12 mouse cellular contexts compared by ENCODE assay signal in the genomic region with DNA sequence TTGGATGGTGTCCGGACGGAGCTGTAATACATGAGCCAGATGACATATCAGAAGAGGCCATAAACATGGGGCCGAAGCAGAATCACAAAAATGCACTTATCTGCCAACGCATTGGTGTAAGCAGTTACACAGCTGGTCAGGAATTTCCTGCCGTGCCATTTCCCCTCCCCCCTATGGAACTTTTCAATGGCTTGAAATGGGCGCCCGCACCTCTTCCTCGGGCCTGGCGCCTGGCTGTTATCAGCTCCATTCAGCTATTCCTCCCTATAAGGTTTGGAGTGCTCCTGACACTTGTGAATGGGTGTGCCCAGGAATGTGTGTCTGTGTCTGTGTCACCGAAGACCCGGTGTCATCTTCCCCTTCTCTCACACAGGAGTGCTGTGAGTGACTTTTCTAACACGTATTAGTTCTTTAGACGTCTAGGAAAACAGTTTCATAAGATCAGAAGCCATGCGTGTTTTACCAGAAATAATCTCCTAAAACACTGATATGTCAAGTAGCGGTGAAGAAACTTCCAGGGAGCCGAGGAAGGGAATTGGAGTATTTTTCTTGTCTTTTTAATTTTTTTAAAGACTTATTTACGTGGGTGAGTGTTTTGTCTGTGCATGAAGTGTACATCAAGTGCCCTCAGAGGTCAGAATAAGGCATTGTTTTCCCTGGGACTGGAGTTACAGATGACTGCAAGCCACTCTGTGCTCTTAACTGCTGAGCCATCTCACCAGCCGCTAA. TPM values are rescaled to one million over a fixed set of nuclear protein-coding genes. Genes with fewer than 3 reads are reported as not detected.
DNase-seq lines count a peak whose midpoint lies in the region; ATAC-seq and TF ChIP-seq lines count a peak whose summit lies in the region.
"Had no signal": no experiment of that assay in that cellular context is flagged by ENCODE, and none has a peak within 500 bp of the region (broad histone marks: within the 10 kb centered on the region; RNA-seq: fewer than 3 reads in every experiment).

No protein-coding gene starts in this region.

- peak overlapping the region; percentile 59 for H3K4me2 ChIP-seq in liver, embryonic 11.5 days
- H3K4me2 ChIP-seq in hindbrain, postnatal 0 days (ENCODE audit: low read depth, low read length), result no peak overlapping the region
- H3K4me2 ChIP-seq: embryonic facial prominence, embryonic 12.5 days; neural tube, embryonic 13.5 days had no signal

- H3K4me3 ChIP-seq in liver, embryonic 11.5 days (ENCODE audit: low read depth, low read length), result peak overlapping the region; percentile 24; the same call in 1 of the 2 replicates
- no peak overlapping the region for H3K4me3 ChIP-seq in hindbrain, postnatal 0 days (ENCODE audit: low read length)
- H3K4me3 ChIP-seq: embryonic facial prominence, embryonic 12.5 days; neural tube, embryonic 13.5 days had no signal

- peaks cover 19% of the 10 kb centered on the region for H3K4me1 ChIP-seq in liver, embryonic 11.5 days (replicated peaks; ENCODE audit: control insufficient read depth, insufficient read depth, low read length)
- H3K4me1 ChIP-seq in hindbrain, postnatal 0 days (ENCODE audit: insufficient read depth, low read length), result no peaks in the 10 kb centered on the region
- H3K4me1 ChIP-seq: embryonic facial prominence, embryonic 12.5 days had no signal

- peak overlapping the region; percentile 67 for H3K27ac ChIP-seq in liver, embryonic 11.5 days (ENCODE audit: low read depth, low read length)
- no peak overlapping the region for H3K27ac ChIP-seq in hindbrain, postnatal 0 days
- H3K27ac ChIP-seq: embryonic facial prominence, embryonic 12.5 days; neural tube, embryonic 13.5 days had no signal

- H3K9me3 ChIP-seq in liver, embryonic 11.5 days (ENCODE audit: control insufficient read depth, low read length), result peaks cover 3% of the 10 kb centered on the region; the same call in 1 of the 2 replicates
- no peaks in the 10 kb centered on the region for H3K9me3 ChIP-seq in hindbrain, postnatal 0 days (ENCODE audit: low read length)
- H3K9me3 ChIP-seq: embryonic facial prominence, embryonic 12.5 days; neural tube, embryonic 13.5 days had no signal

- ATAC-seq in liver, embryonic 11.5 days (replicated peaks; ENCODE audit: low FRiP score), result peak; percentile 81
- no peak for ATAC-seq in hindbrain, postnatal 0 days
- ATAC-seq: Patski had no signal

- no peaks in the 10 kb centered on the region for H3K27me3 ChIP-seq in liver, embryonic 11.5 days (replicated peaks; ENCODE audit: control insufficient read depth, insufficient read depth, low read length)
- H3K27me3 ChIP-seq in hindbrain, postnatal 0 days (ENCODE audit: insufficient read depth, low read length), result no peaks in the 10 kb centered on the region
- H3K27me3 ChIP-seq: embryonic facial prominence, embryonic 12.5 days; neural tube, embryonic 13.5 days; Patski had no signal

- peak; percentile 16 for DNase-seq in adrenal gland, postnatal 14 days
- no peak for DNase-seq in adrenal gland, postnatal 36 days
- DNase-seq in heart, adult 8-10 months (ENCODE audit: low spot score), result peak; percentile 31
- peak; percentile 51 for DNase-seq in liver, embryonic 11.5 days (ENCODE audit: low spot score)
- DNase-seq in lung, postnatal 36 days, result peak; percentile 70
- no peak for DNase-seq in adrenal gland, adult 2 months
- no peak for DNase-seq in cerebellum, adult 9-11 months
- DNase-seq in hindbrain, postnatal 0 days (ENCODE audit: low spot score), result no peak
- DNase-seq: thymus, postnatal 25 days had no signal

- H3K9ac ChIP-seq in liver, embryonic 11.5 days (ENCODE audit: low read depth, low read length), result no peak overlapping the region; the same call in 1 of the 2 replicates
- no peak overlapping the region for H3K9ac ChIP-seq in hindbrain, postnatal 0 days (replicated peaks; ENCODE audit: low read length)
- H3K9ac ChIP-seq: embryonic facial prominence, embryonic 12.5 days; neural tube, embryonic 13.5 days had no signal

- H3K36me3 ChIP-seq in liver, embryonic 11.5 days (ENCODE audit: control insufficient read depth, insufficient read depth, low read length), result no peaks in the 10 kb centered on the region
- H3K36me3 ChIP-seq in hindbrain, postnatal 0 days (ENCODE audit: insufficient read depth, low read length), result no peaks in the 10 kb centered on the region
- H3K36me3 ChIP-seq: embryonic facial prominence, embryonic 12.5 days; neural tube, embryonic 13.5 days had no signal

- 33% methylated on average over 18 of the region's 18 CpGs for WGBS in liver, embryonic 11.5 days
- 81% methylated on average over 18 of the region's 18 CpGs for WGBS in hindbrain, postnatal 0 days

- no peak for TF ChIP-seq CTCF in hindbrain, postnatal 0 days (IDR thresholded peaks at IDR 0.05; ENCODE audit: low read depth)

RNA-seq across cellular contexts. Expression of a gene that starts 44.8 kb away (rescaled TPM):
- 145 and 167 TPM in 2 replicates for total RNA-seq in adrenal gland, postnatal 14 days (2021)
- total RNA-seq in adrenal gland, postnatal 36 days (2021), result 100 to 1,000 TPM; 195 to 216 TPM
- 100 to 1,000 TPM in 2 of 4 experiments, 10 to 100 TPM in 2; 90.5 to 215 (median 150) TPM for total RNA-seq in heart, adult 8-10 months (2022)
- 111 and 116 TPM in 2 replicates for polyA plus RNA-seq in liver, embryonic 11.5 days (2014; fragmentation: Nextera tagmentation; extraction: Ambion mirVana)
- 100 to 1,000 TPM; 113 to 208 TPM for total RNA-seq in adrenal gland, adult 2 months (2021)
- polyA plus RNA-seq in adrenal gland, adult 2 months (2012; rRNA removed), result 20.4 and 30.4 TPM in 2 replicates
- 82.1 and 85.3 TPM in 2 replicates for total RNA-seq in hindbrain, postnatal 0 days (2014; rRNA removed)
- 72.4 and 74.4 TPM in 2 replicates for polyA plus RNA-seq in hindbrain, postnatal 0 days (2015; fragmentation: Nextera tagmentation; extraction: Ambion mirVana)

Comparison
In these comparisons a context has a peak if more than half of its experiments do, and no peak if none do; other contexts are left out.
1. DNase-seq: peak in adrenal gland, postnatal 14 days (single experiment), heart, adult 8-10 months (single experiment), liver, embryonic 11.5 days (single experiment) and lung, postnatal 36 days (single experiment); none in adrenal gland, postnatal 36 days (0 of 2), adrenal gland, adult 2 months (single experiment), cerebellum, adult 9-11 months (single experiment) and hindbrain, postnatal 0 days (single experiment).